Mouse (Mus musculus): ENCODE results near the gene Chd3. TPM values are rescaled to one million over a fixed set of nuclear protein-coding genes. Genes with fewer than 3 reads are reported as not detected.

Chd3 gene
- polyA plus RNA-seq, 2 experiments = 97.8 to 425 TPM

DNA sequence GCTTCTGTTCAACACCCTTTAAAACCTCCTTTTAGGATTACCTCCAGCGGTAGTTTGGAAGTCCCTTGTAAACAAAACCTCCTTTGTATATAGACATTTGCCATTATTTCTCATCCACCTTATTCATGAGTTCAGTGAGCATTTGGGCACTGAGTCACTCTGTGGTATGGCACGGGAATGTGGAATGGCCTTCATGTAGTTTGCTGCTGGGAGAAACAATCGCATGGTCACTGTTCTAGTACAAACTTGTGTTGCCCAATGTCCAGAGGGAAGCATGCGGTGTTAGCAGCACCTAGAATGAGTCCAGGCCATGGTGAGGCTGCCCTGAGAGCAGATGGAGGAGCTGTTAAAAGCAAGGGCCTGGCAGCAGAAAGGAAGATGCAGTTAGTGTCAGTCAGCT, 34.4 kb downstream of the Chd3 start:
- Histone ChIP-seq H3K9ac (ENCODE audit: low read depth, low read length, severe bottlenecking) (no peak overlapping the region), H3K36me3 (ENCODE audit: control insufficient read depth, insufficient read depth, low read length) (no peaks in the 10 kb centered on the region)
- 50% methylated on average over 4 of the region's 4 CpGs for WGBS

DNA sequence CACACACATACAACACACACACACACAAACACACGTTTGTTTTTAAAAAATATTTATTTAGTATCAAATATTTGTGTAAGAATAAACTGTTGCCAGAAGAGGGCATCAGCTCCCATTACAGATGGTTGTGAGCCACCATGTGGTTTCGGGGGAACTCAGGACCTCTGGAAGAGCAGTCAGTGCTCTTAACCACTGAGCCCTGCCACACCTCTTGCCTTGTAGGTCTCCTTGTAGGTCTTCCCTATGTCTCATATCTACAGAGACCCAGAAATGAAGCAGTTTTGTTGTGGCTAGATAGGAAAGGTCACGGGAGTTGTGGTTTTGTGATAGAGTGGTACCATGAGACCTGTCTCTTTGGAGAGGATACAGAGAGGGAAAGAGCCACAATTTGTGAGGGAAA, 35.3 kb downstream of the Chd3 start:
- no peak for TF ChIP-seq POLR2A (IDR thresholded peaks at IDR 0.05; ENCODE audit: borderline replicate concordance, extremely low read depth, insufficient read depth, insufficient read length)
- Histone ChIP-seq H3K27ac (replicated peaks; ENCODE audit: low read depth, low read length) (no peak overlapping the region), H3K4me1 (ENCODE audit: control insufficient read depth, insufficient read depth, low read length) (peaks cover 15% of the 10 kb centered on the region), H3K9ac (ENCODE audit: low read depth, low read length, severe bottlenecking) (no peak overlapping the region), H3K27me3 (ENCODE audit: control insufficient read depth, insufficient read depth, low read length) (no peaks in the 10 kb centered on the region), H3K4me2 (replicated peaks; ENCODE audit: low read depth, low read length, severe bottlenecking) (no peak overlapping the region), H3K4me3 (replicated peaks; ENCODE audit: low read length) (no peak overlapping the region), H3K9me3 (ENCODE audit: control insufficient read depth, low read length) (no peaks in the 10 kb centered on the region), H3K36me3 (ENCODE audit: control insufficient read depth, insufficient read depth, low read length) (no peaks in the 10 kb centered on the region)
- ATAC-seq (ENCODE audit: low FRiP score, low read depth) (no peak), DNase-seq (ENCODE audit: low spot score) (no peak)
- WGBS = 59% methylated on average over 3 of the region's 3 CpGs

More for the DNA sequence above, 34.4 kb downstream of the Chd3 start:
- no peak for DNase-seq (ENCODE audit: low spot score)
- ATAC-seq (ENCODE audit: low FRiP score, low read depth) = no peak
- no peaks in the 10 kb centered on the region for H3K9me3 ChIP-seq (ENCODE audit: control insufficient read depth, low read length)
- H3K27ac ChIP-seq (replicated peaks; ENCODE audit: low read depth, low read length) = no peak overlapping the region
- TF ChIP-seq POLR2A (IDR thresholded peaks at IDR 0.05; ENCODE audit: borderline replicate concordance, extremely low read depth, insufficient read depth, insufficient read length) = no peak
- no peaks in the 10 kb centered on the region for H3K27me3 ChIP-seq (ENCODE audit: control insufficient read depth, insufficient read depth, low read length)
- peaks cover 18% of the 10 kb centered on the region for H3K4me1 ChIP-seq (ENCODE audit: control insufficient read depth, insufficient read depth, low read length)
- H3K4me3 ChIP-seq (replicated peaks; ENCODE audit: low read length) = no peak overlapping the region
- no peak overlapping the region for H3K4me2 ChIP-seq (replicated peaks; ENCODE audit: low read depth, low read length, severe bottlenecking)

DNA sequence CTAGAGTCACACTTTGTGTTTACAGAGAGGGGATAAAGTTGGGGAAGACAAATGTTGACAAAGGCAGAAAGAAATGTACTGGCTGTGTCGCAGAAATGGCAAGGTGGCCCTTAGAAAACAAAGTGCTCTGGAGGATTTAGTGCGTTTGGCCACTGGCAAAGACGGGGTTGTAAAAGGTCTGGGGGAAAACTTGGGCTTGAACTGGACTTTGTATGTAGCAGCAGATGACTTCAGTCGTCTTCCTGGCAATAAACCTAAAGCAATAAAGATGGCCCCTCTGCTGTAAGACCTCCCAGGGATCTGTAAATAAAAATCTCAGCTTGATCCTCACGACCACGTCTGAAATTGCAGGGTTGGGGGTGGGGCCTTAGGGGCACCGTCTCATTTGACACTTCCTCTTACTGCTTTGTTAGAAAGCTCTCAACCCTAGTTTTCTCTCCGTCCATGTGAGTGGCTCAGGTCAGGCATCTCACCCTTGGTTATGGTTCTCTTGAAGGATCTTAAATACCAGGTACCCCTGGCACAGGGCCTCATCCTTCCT, 36.4 kb downstream of the Chd3 start:
- Histone ChIP-seq H3K27ac (replicated peaks; ENCODE audit: low read depth, low read length) (0 out of 2 replicates have a peak overlapping the region, but pooled peaks have one; percentile 9), H3K9ac (ENCODE audit: low read depth, low read length, severe bottlenecking) (peak overlapping the region; percentile 55; the same call in 1 of the 2 replicates), H3K36me3 (ENCODE audit: control insufficient read depth, insufficient read depth, low read length) (no peaks in the 10 kb centered on the region), H3K4me2 (replicated peaks; ENCODE audit: low read depth, low read length, severe bottlenecking) (peak overlapping the region; percentile 62), H3K9me3 (ENCODE audit: control insufficient read depth, low read length) (no peaks in the 10 kb centered on the region), H3K4me1 (ENCODE audit: control insufficient read depth, insufficient read depth, low read length) (peaks cover 15% of the 10 kb centered on the region), H3K27me3 (ENCODE audit: control insufficient read depth, insufficient read depth, low read length) (0 out of 2 replicates have a peak, but pooled peaks cover under 1% of the 10 kb centered on the region), H3K4me3 (replicated peaks; ENCODE audit: low read length) (peak overlapping the region; percentile 51; the same call in 1 of the 2 replicates)
- DNase-seq (ENCODE audit: low spot score) (no peak), ATAC-seq (ENCODE audit: low FRiP score, low read depth) (no peak)
- 23% methylated on average over 8 of the region's 8 CpGs for WGBS
- no peak for TF ChIP-seq POLR2A (IDR thresholded peaks at IDR 0.05; ENCODE audit: borderline replicate concordance, extremely low read depth, insufficient read depth, insufficient read length)

DNA sequence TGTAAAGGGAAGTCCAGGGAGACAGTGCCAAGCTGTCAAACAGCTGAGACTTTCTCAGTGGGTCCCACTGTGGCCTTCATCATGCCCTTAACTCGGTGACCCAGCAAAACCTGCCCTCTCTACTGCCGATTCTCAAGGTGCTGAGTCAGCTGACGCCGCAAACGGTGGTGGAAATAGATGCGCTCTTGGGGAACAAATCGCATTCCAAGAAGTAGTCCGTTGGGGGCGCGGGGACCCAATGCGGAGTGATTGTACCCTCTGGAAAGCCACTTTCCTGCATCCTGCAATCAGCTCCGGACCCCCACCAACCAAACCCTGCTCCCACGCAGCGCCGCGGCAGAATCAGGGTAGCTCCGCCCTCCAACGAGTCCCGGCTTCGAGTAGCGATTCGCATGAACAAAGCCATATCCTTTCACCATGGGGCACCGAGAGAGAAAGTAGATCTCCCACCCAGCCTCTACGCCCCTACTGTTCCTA, 37.2 kb downstream of the Chd3 start:
- peak overlapping the region; percentile 55 for H3K9ac ChIP-seq (ENCODE audit: low read depth, low read length, severe bottlenecking)
- H3K4me3 ChIP-seq (replicated peaks; ENCODE audit: low read length) = peak overlapping the region; percentile 51
- TF ChIP-seq POLR2A (IDR thresholded peaks at IDR 0.05; ENCODE audit: borderline replicate concordance, extremely low read depth, insufficient read depth, insufficient read length) = peak; percentile 63; the same call in 1 of the 2 replicates
- ATAC-seq (ENCODE audit: low FRiP score, low read depth) (peak; percentile 81), DNase-seq (ENCODE audit: low spot score) (peak; percentile 78)
- H3K36me3 ChIP-seq (ENCODE audit: control insufficient read depth, insufficient read depth, low read length) = no peaks in the 10 kb centered on the region
- peaks cover 16% of the 10 kb centered on the region for H3K4me1 ChIP-seq (ENCODE audit: control insufficient read depth, insufficient read depth, low read length)
- no peaks in the 10 kb centered on the region for H3K9me3 ChIP-seq (ENCODE audit: control insufficient read depth, low read length)
- H3K4me2 ChIP-seq (replicated peaks; ENCODE audit: low read depth, low read length, severe bottlenecking) = peak overlapping the region; percentile 62
- 2% methylated on average over 24 of the region's 24 CpGs for WGBS
- H3K27ac ChIP-seq (replicated peaks; ENCODE audit: low read depth, low read length) = peak overlapping the region; percentile 9
- H3K27me3 ChIP-seq (ENCODE audit: control insufficient read depth, insufficient read depth, low read length) = peaks cover 9% of the 10 kb centered on the region

DNA sequence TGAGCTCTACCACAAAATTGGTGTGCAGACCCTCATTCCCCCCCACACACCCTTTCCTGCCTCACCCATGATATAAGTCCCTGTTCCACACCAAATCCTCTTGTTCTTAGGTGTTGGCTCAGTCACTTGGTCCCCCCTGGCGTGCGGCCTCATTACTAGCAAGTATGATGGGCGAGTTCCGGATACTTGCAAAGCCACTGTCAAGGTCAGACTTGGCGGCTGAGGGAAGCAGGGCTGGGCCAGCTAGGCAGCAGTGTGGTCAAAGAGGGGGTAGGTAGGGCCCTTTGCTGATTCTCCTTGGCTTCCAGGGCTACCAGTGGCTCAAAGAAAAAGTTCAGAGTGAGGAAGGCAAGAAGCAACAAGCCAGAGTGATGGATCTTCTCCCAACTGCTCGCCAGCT, 38.1 kb downstream of the Chd3 start:
- peak overlapping the region; percentile 51; the same call in 1 of the 2 replicates for H3K4me3 ChIP-seq (replicated peaks; ENCODE audit: low read length)
- no peak for DNase-seq (ENCODE audit: low spot score)
- H3K36me3 ChIP-seq (ENCODE audit: control insufficient read depth, insufficient read depth, low read length) = no peaks in the 10 kb centered on the region
- no peaks in the 10 kb centered on the region for H3K9me3 ChIP-seq (ENCODE audit: control insufficient read depth, low read length)
- peaks cover 23% of the 10 kb centered on the region for H3K4me1 ChIP-seq (ENCODE audit: control insufficient read depth, insufficient read depth, low read length)
- H3K27ac ChIP-seq (replicated peaks; ENCODE audit: low read depth, low read length) = peak overlapping the region; percentile 9; the same call in 1 of the 2 replicates
- H3K4me2 ChIP-seq (replicated peaks; ENCODE audit: low read depth, low read length, severe bottlenecking) = peak overlapping the region; percentile 62
- WGBS = 91% methylated on average over 6 of the region's 6 CpGs
- ATAC-seq (ENCODE audit: low FRiP score, low read depth) = no peak
- no peak for TF ChIP-seq POLR2A (IDR thresholded peaks at IDR 0.05; ENCODE audit: borderline replicate concordance, extremely low read depth, insufficient read depth, insufficient read length)
- peaks cover 16% of the 10 kb centered on the region for H3K27me3 ChIP-seq (ENCODE audit: control insufficient read depth, insufficient read depth, low read length)
- peak overlapping the region; percentile 55; the same call in 1 of the 2 replicates for H3K9ac ChIP-seq (ENCODE audit: low read depth, low read length, severe bottlenecking)
